Mouse (Mus musculus): ENCODE results near the gene Zfp318. TPM values are rescaled to one million over a fixed set of nuclear protein-coding genes. Genes with fewer than 3 reads are reported as not detected.

The Zfp318 gene
- polyA plus RNA-seq, 1 experiment from 2014 or later = 11.9 TPM

- Histone ChIP-seq H3K9ac (no peak overlapping the region), H3K27me3 (peaks cover 65% of the 10 kb centered on the region), H3K4me2 (no peak overlapping the region), H3K4me3 (peak overlapping the region; percentile 44; the same call in 1 of the 2 replicates), H3K36me3 (no peaks in the 10 kb centered on the region), H3K4me1 (peaks cover 23% of the 10 kb centered on the region), H3K27ac (no peak overlapping the region), H3K9me3 (no peaks in the 10 kb centered on the region)
- 10% methylated on average over 13 of the region's 13 CpGs for WGBS
- ATAC-seq (ENCODE audit: insufficient number of reproducible peaks, low FRiP score, low TSS enrichment, low read depth) = no peak
Observed at GRCm38 (mm10) chr17:46453302-46453948, 69.9 kb downstream of the Zfp318 start.

- Histone ChIP-seq H3K36me3 (no peaks in the 10 kb centered on the region), H3K27ac (no peak overlapping the region), H3K9me3 (no peaks in the 10 kb centered on the region), H3K27me3 (peaks cover 71% of the 10 kb centered on the region), H3K4me2 (peak overlapping the region; percentile 92), H3K4me3 (peak overlapping the region; percentile 44), H3K9ac (no peak overlapping the region), H3K4me1 (peaks cover 23% of the 10 kb centered on the region)
- no peak for ATAC-seq (ENCODE audit: insufficient number of reproducible peaks, low FRiP score, low TSS enrichment, low read depth)
- WGBS = 1% methylated on average over 25 of the region's 26 CpGs
Observed at GRCm38 (mm10) chr17:46453970-46454411, 70.5 kb downstream of the Zfp318 start.

- H3K9ac ChIP-seq = 0 out of 2 replicates have a peak overlapping the region, but pooled peaks have one; percentile 23
- no peak for ATAC-seq (ENCODE audit: insufficient number of reproducible peaks, low FRiP score, low TSS enrichment, low read depth)
- H3K4me2 ChIP-seq = peak overlapping the region; percentile 92
- peaks cover 76% of the 10 kb centered on the region for H3K27me3 ChIP-seq
- no peaks in the 10 kb centered on the region for H3K36me3 ChIP-seq
- WGBS = 2% methylated on average over 9 of the region's 9 CpGs
- no peaks in the 10 kb centered on the region for H3K9me3 ChIP-seq
- H3K27ac ChIP-seq = no peak overlapping the region
- peaks cover 23% of the 10 kb centered on the region for H3K4me1 ChIP-seq
- peak overlapping the region; percentile 44 for H3K4me3 ChIP-seq
Observed at GRCm38 (mm10) chr17:46454539-46454938, 71.0 kb downstream of the Zfp318 start.

GRCm38 (mm10) chr17:46455110-46455691, 71.7 kb downstream of the Zfp318 start:
- Histone ChIP-seq H3K27me3 (peaks cover 83% of the 10 kb centered on the region), H3K9ac (peak overlapping the region; percentile 23; the same call in 1 of the 2 replicates), H3K27ac (no peak overlapping the region), H3K4me1 (peaks cover 25% of the 10 kb centered on the region), H3K36me3 (no peaks in the 10 kb centered on the region), H3K9me3 (no peaks in the 10 kb centered on the region), H3K4me3 (peak overlapping the region; percentile 44), H3K4me2 (peak overlapping the region; percentile 92)
- ATAC-seq (ENCODE audit: insufficient number of reproducible peaks, low FRiP score, low TSS enrichment, low read depth) = no peak
- WGBS = 2% methylated on average over 33 of the region's 33 CpGs

GRCm38 (mm10) chr17:46457791-46458190, 74.3 kb downstream of the Zfp318 start:
- no peak overlapping the region for H3K27ac ChIP-seq
- H3K27me3 ChIP-seq = peaks cover 94% of the 10 kb centered on the region
- H3K9ac ChIP-seq = no peak overlapping the region
- no peak for ATAC-seq (ENCODE audit: insufficient number of reproducible peaks, low FRiP score, low TSS enrichment, low read depth)
- no peak overlapping the region for H3K4me2 ChIP-seq
- no peaks in the 10 kb centered on the region for H3K36me3 ChIP-seq
- H3K4me3 ChIP-seq = no peak overlapping the region
- peaks cover 35% of the 10 kb centered on the region for H3K4me1 ChIP-seq
- H3K9me3 ChIP-seq = no peaks in the 10 kb centered on the region
- WGBS = 9% methylated on average over 10 of the region's 10 CpGs

- Histone ChIP-seq H3K9ac (no peak overlapping the region), H3K27me3 (peaks cover 91% of the 10 kb centered on the region), H3K4me2 (no peak overlapping the region), H3K27ac (no peak overlapping the region), H3K4me1 (peaks cover 35% of the 10 kb centered on the region), H3K9me3 (no peaks in the 10 kb centered on the region), H3K36me3 (no peaks in the 10 kb centered on the region), H3K4me3 (no peak overlapping the region)
- WGBS = 37% methylated on average over 3 of the region's 3 CpGs
- no peak for ATAC-seq (ENCODE audit: insufficient number of reproducible peaks, low FRiP score, low TSS enrichment, low read depth)
Observed at GRCm38 (mm10) chr17:46458439-46458838, 74.9 kb downstream of the Zfp318 start.

GRCm38 (mm10) chr17:46460673-46461072, 77.1 kb downstream of the Zfp318 start:
- Histone ChIP-seq H3K4me2 (peak overlapping the region; percentile 54), H3K27ac (no peak overlapping the region), H3K9me3 (no peaks in the 10 kb centered on the region)

GRCm38 (mm10) chr17:46461347-46461746, 77.8 kb downstream of the Zfp318 start:
- Histone ChIP-seq H3K4me2 (peak overlapping the region; percentile 54), H3K9ac (no peak overlapping the region), H3K27ac (no peak overlapping the region), H3K4me1 (peaks cover 14% of the 10 kb centered on the region), H3K9me3 (no peaks in the 10 kb centered on the region), H3K27me3 (peaks cover 64% of the 10 kb centered on the region), H3K4me3 (peak overlapping the region; percentile 35), H3K36me3 (no peaks in the 10 kb centered on the region)
- 11% methylated on average over 8 of the region's 8 CpGs for WGBS
- no peak for ATAC-seq (ENCODE audit: insufficient number of reproducible peaks, low FRiP score, low TSS enrichment, low read depth)

More at GRCm38 (mm10) chr17:46460673-46461072, 77.1 kb downstream of the Zfp318 start:
- WGBS = 2% methylated on average over 32 of the region's 32 CpGs
- Histone ChIP-seq H3K36me3 (no peaks in the 10 kb centered on the region), H3K4me1 (peaks cover 16% of the 10 kb centered on the region), H3K27me3 (peaks cover 70% of the 10 kb centered on the region), H3K9ac (no peak overlapping the region), H3K4me3 (peak overlapping the region; percentile 35)
- no peak for ATAC-seq (ENCODE audit: insufficient number of reproducible peaks, low FRiP score, low TSS enrichment, low read depth)

GRCm38 (mm10) chr17:46462226-46462625, 78.7 kb downstream of the Zfp318 start:
- ATAC-seq (ENCODE audit: insufficient number of reproducible peaks, low FRiP score, low TSS enrichment, low read depth) = no peak
- H3K27me3 ChIP-seq = peaks cover 56% of the 10 kb centered on the region
- H3K27ac ChIP-seq = no peak overlapping the region
- no peak overlapping the region for H3K4me3 ChIP-seq
- 85% methylated on average over 5 of the region's 5 CpGs for WGBS
- peaks cover 14% of the 10 kb centered on the region for H3K4me1 ChIP-seq
- no peaks in the 10 kb centered on the region for H3K9me3 ChIP-seq
- no peaks in the 10 kb centered on the region for H3K36me3 ChIP-seq
- no peak overlapping the region for H3K9ac ChIP-seq
- no peak overlapping the region for H3K4me2 ChIP-seq

GRCm38 (mm10) chr17:46467830-46468229, 84.3 kb downstream of the Zfp318 start:
- WGBS = 68% methylated on average over 9 of the region's 9 CpGs
- Histone ChIP-seq H3K27ac (no peak overlapping the region), H3K9me3 (no peaks in the 10 kb centered on the region), H3K27me3 (peaks cover 5% of the 10 kb centered on the region; the same call in 1 of the 2 replicates), H3K9ac (no peak overlapping the region), H3K4me2 (no peak overlapping the region), H3K4me1 (no peaks in the 10 kb centered on the region), H3K36me3 (no peaks in the 10 kb centered on the region), H3K4me3 (no peak overlapping the region)
- no peak for ATAC-seq (ENCODE audit: insufficient number of reproducible peaks, low FRiP score, low TSS enrichment, low read depth)

Measured in limb, embryonic 15.5 days (tissue).